Mouse (Mus musculus) myocyte (in vitro differentiated cells): ENCODE results near the gene Il1rl2.

Source experiments
- MYOD1 ChIP-seq, 3 experiments: IDR thresholded peaks; one replicate each; pipeline ENCODE4 v1.6.1; 2011; ENCODE audit warnings: control low read depth in 2 of 3, low read depth in 2 of 3, mild to moderate bottlenecking in 2 of 3, moderate library complexity in 1 of 3; ENCODE audit not compliant: insufficient read length in 2 of 3, control insufficient read depth in 1 of 3
- POLR2A ChIP-seq: IDR thresholded peaks from one replicate; pipeline ENCODE4 v1.6.1; 2011; ENCODE audit warnings: low read depth, mild to moderate bottlenecking, control low read depth, moderate library complexity; ENCODE audit not compliant: insufficient read length
- SRF ChIP-seq: IDR thresholded peaks from one replicate; pipeline ENCODE4 v1.6.1; 2011; ENCODE audit warnings: low read depth; ENCODE audit not compliant: control insufficient read depth, insufficient read length
- USF1 ChIP-seq: IDR thresholded peaks from one replicate; pipeline ENCODE4 v1.6.1; 2011; ENCODE audit warnings: low read depth, mild to moderate bottlenecking, control low read depth, moderate library complexity

DNA sequence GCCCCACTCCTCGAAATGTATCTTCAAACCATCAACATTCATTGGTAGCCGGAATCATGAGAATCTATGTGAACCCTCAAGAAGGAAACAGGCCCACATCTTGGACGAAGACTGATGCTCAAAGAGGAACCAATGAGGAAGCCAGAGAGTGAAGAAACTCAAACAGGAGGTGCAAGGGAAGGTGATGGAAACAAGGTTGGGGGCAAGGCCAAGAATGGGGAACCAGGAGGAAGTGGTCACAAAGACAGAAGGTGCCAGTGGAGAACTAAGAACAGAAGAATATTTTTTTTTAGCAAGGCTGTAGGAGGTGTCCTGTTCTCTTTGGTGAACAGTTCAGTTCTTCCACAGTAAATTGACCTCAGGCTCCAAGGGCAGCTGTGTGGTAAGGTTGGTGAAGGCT is 67.0 kb downstream of the Il1rl2 start:
- TF ChIP-seq POLR2A (no peak), MYOD1 (IDR thresholded peaks at IDR 0.05; ENCODE audit: control insufficient read depth in 1 of 3, insufficient read length in 2 of 3, low read depth in 2 of 3) (no peak), SRF (no peak), USF1 (no peak)
